Mouse (Mus musculus) frontal cortex, postnatal 14 days (tissue): Measurements from ENCODE around the gene Tnks2.

ENCODE experiments used
- DNase-seq, 2 experiments: peaks; one replicate each; pipeline ENCODE4 v3.0.0; 2022; ENCODE audit warnings: low spot score in 2 of 2

Gene Tnks2

GRCm38 (mm10) chr19:36897778-36898177, 63.7 kb downstream of the Tnks2 start:
- DNase-seq, result no peak

- DNase-seq, result no peak
Measured at GRCm38 (mm10) chr19:36903377-36903776, 69.3 kb downstream of the Tnks2 start.

- peak in 1 of 2 experiments; percentile 49 for DNase-seq
Measured at GRCm38 (mm10) chr19:36904211-36905007, 70.4 kb downstream of the Tnks2 start.

GRCm38 (mm10) chr19:36909150-36909549, 75.1 kb downstream of the Tnks2 start:
- no peak for DNase-seq

- no peak for DNase-seq
Measured at GRCm38 (mm10) chr19:36909676-36910292, 75.8 kb downstream of the Tnks2 start.

GRCm38 (mm10) chr19:36910424-36911045, 76.5 kb downstream of the Tnks2 start:
- DNase-seq, result peak; percentile 44 to 70

GRCm38 (mm10) chr19:36913064-36913463, 79.0 kb downstream of the Tnks2 start:
- DNase-seq, result no peak

- DNase-seq, result no peak
Measured at GRCm38 (mm10) chr19:36916206-36916605, 82.2 kb downstream of the Tnks2 start.

GRCm38 (mm10) chr19:36916876-36917389, 82.9 kb downstream of the Tnks2 start:
- DNase-seq, result no peak

- peak; percentile 47 to 73 for DNase-seq
Measured at GRCm38 (mm10) chr19:36918441-36919301, 84.6 kb downstream of the Tnks2 start.

GRCm38 (mm10) chr19:36919466-36919865, 85.4 kb downstream of the Tnks2 start, which contains the start of gene Fgfbp3:
Gene Fgfbp3 (minus strand): TSS chr19:36919615.
- no peak for DNase-seq

- no peak for DNase-seq
Measured at GRCm38 (mm10) chr19:36922015-36922414, 88.0 kb downstream of the Tnks2 start.

- no peak for DNase-seq
Measured at GRCm38 (mm10) chr19:36922936-36923335, 88.9 kb downstream of the Tnks2 start.

GRCm38 (mm10) chr19:36925671-36926552, 91.9 kb downstream of the Tnks2 start, which contains the start of gene Btaf1:
Gene Btaf1 (plus strand): TSS chr19:36926079.
- peak; percentile 60 to 68 for DNase-seq

GRCm38 (mm10) chr19:36926553-36927236, 92.7 kb downstream of the Tnks2 start:
- DNase-seq, result no peak

GRCm38 (mm10) chr19:36927800-36928361, 93.8 kb downstream of the Tnks2 start:
- DNase-seq, result no peak

- DNase-seq, result no peak
Measured at GRCm38 (mm10) chr19:36929816-36930215, 95.8 kb downstream of the Tnks2 start.

GRCm38 (mm10) chr19:36932097-36932496, 98.1 kb downstream of the Tnks2 start:
- no peak for DNase-seq

GRCm38 (mm10) chr19:36932613-36933012, 98.6 kb downstream of the Tnks2 start:
- DNase-seq, result no peak
